Mouse (Mus musculus): ENCODE measurements around the gene Sccpdh.

DNA sequence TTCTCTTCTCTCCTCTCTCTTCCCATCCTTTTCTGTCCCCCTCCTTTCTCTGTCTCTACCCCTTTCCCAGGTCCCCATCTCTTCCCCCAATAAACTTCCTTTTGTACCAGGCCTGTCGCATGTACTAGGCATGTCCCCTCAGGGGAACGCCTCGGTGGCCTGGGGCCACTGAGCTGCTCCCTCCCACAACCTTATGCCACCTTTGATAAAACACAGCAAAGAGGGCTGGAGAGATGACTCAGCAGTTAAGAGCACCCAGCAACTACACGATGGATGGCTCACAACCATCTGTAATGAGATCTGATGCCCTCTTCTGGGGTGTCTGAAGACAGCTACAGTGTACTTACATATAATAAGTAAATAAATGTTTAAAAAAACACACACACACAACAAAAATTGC, 47.8 kb downstream of the Sccpdh start:
- TF ChIP-seq CTCF (IDR thresholded peaks at IDR 0.05; ENCODE audit: extremely low read depth, insufficient read depth, insufficient read length, insufficient replicate concordance), result no peak
- TF ChIP-seq POLR2A (IDR thresholded peaks at IDR 0.05; ENCODE audit: low read depth, low read length), result no peak

Data from spleen, adult 2 months (tissue).